Mouse (Mus musculus) embryonic facial prominence, embryonic 12.5 days (tissue): ENCODE measurements at regions not wholly inside any gene's neighbourhood (a gene's known extent, or its start where the extent isn't known, plus 50 kb on each side); places are given as distances from the start of the nearest gene placed in this dataset.
A peak's percentile ranks its signal among the peaks of the same experiment; 100 is the strongest.
"Not testable (repeated sequence)": the region's sequence is repeated elsewhere in the genome, so short reads cannot be mapped to it uniquely, and the experiment has no call there.

Experiments
- ATAC-seq: fragments of 200-750 bp; cut with Nextera tagmentation; 2 replicates; pipeline ENCODE4 v1.8.0; 2017; ENCODE audit not compliant: insufficient number of reproducible peaks, insufficient read depth, low FRiP score, low TSS enrichment
- H3K27ac ChIP-seq: fragments of 300-500 bp; sonication (generic); 2 replicates; pipeline ENCODE4 v1.5.1; 2016; ENCODE audit warnings: mild to moderate bottlenecking
- H3K27me3 ChIP-seq: fragments of 300-500 bp; sonication (generic); 2 replicates; pipeline ENCODE4 v1.6.1; 2016; ENCODE audit warnings: mild to moderate bottlenecking, moderate library complexity
- H3K36me3 ChIP-seq: fragments of 300-500 bp; sonication (generic); 2 replicates; pipeline ENCODE4 v1.6.1; 2016; ENCODE audit warnings: mild to moderate bottlenecking
- H3K4me1 ChIP-seq: fragments of 300-500 bp; sonication (generic); 2 replicates; pipeline ENCODE4 v1.6.1; 2016
- H3K4me2 ChIP-seq: fragments of 300-500 bp; sonication (generic); replicated peaks from 2 replicates; pipeline ENCODE4 v1.6.1; 2016; ENCODE audit warnings: mild to moderate bottlenecking, moderate library complexity
- H3K4me3 ChIP-seq: fragments of 300-500 bp; sonication (generic); 2 replicates; pipeline ENCODE4 v1.5.1; 2016; ENCODE audit warnings: mild to moderate bottlenecking
- H3K9ac ChIP-seq: fragments of 300-500 bp; sonication (generic); 2 replicates; pipeline ENCODE4 v1.6.1; 2016; ENCODE audit warnings: mild to moderate bottlenecking, moderate library complexity
- H3K9me3 ChIP-seq: fragments of 300-500 bp; sonication (generic); 2 replicates; pipeline ENCODE4 v1.6.1; 2016; ENCODE audit warnings: mild to moderate bottlenecking, moderate library complexity
- WGBS: fragments of 180-500 bp; shearing (Covaris S2); methylation state at CpG from one replicate; pipeline ENCODE4 v1.1.7; 2016; 5-methylcytosine and 5-hydroxymethylcytosine counted together

DNA sequence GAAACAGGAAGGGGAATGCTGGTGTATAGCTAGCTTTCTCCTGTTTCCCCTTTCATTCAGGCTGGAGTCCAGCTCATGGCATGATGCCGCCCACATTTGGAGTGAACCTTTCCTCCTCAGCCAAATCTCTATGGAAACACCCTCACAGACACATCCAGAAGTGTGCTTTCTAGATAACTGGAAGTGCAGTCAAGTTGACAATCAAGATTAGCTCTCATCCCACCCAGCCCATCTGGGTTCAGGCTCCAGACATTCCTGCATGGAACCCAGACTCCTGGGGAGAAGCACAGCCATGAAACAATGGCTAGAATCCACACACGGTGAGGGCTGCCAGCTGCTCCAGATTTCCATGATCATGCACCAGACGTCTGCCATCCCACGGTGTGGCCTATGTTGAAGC, 85.5 kb upstream of the Klf13 start:
- Histone ChIP-seq H3K9me3 (no peaks in the 10 kb centered on the region), H3K27me3 (no peaks in the 10 kb centered on the region), H3K4me3 (no peak overlapping the region), H3K4me2 (no peak overlapping the region), H3K27ac (no peak overlapping the region), H3K4me1 (no peaks in the 10 kb centered on the region), H3K9ac (no peak overlapping the region), H3K36me3 (no peaks in the 10 kb centered on the region)
- WGBS: 86% methylated on average over 4 of the region's 4 CpGs
- ATAC-seq: no peak

- no peaks in the 10 kb centered on the region for H3K27me3 ChIP-seq
- H3K9me3 ChIP-seq: no peaks in the 10 kb centered on the region
- no peaks in the 10 kb centered on the region for H3K36me3 ChIP-seq
- H3K4me1 ChIP-seq: no peaks in the 10 kb centered on the region
- 52% methylated on average over 7 of the region's 7 CpGs for WGBS
- H3K9ac ChIP-seq: no peak overlapping the region
- no peak overlapping the region for H3K27ac ChIP-seq
- no peak overlapping the region for H3K4me2 ChIP-seq
- no peak for ATAC-seq
- H3K4me3 ChIP-seq: no peak overlapping the region
Measured at GRCm38 (mm10) chr7:64022711-64023468, 84.2 kb upstream of the Klf13 start.

- H3K9me3 ChIP-seq: no peaks in the 10 kb centered on the region
- 65% methylated on average over 9 of the region's 9 CpGs for WGBS
- 0 out of 2 replicates have a peak, but pooled peaks have one; percentile 4 for ATAC-seq
Measured at GRCm38 (mm10) chr7:64021241-64022108, 82.8 kb upstream of the Klf13 start.

GRCm38 (mm10) chr7:64018107-64018506, 79.4 kb upstream of the Klf13 start:
- Histone ChIP-seq H3K9me3 (no peaks in the 10 kb centered on the region), H3K9ac (no peak overlapping the region), H3K27me3 (no peaks in the 10 kb centered on the region), H3K4me3 (no peak overlapping the region), H3K36me3 (no peaks in the 10 kb centered on the region), H3K4me1 (no peaks in the 10 kb centered on the region), H3K4me2 (no peak overlapping the region), H3K27ac (no peak overlapping the region)
- no peak for ATAC-seq
- 58% methylated on average over 3 of the region's 3 CpGs for WGBS

More at GRCm38 (mm10) chr7:64021241-64022108, 82.8 kb upstream of the Klf13 start:
- no peak overlapping the region for H3K27ac ChIP-seq
- H3K4me3 ChIP-seq: no peak overlapping the region
- H3K4me1 ChIP-seq: no peaks in the 10 kb centered on the region
- H3K36me3 ChIP-seq: no peaks in the 10 kb centered on the region
- no peak overlapping the region for H3K4me2 ChIP-seq
- no peaks in the 10 kb centered on the region for H3K27me3 ChIP-seq
- H3K9ac ChIP-seq: no peak overlapping the region

- Histone ChIP-seq H3K4me3 (no peak overlapping the region), H3K27ac (no peak overlapping the region), H3K9me3 (no peaks in the 10 kb centered on the region), H3K36me3 (no peaks in the 10 kb centered on the region), H3K4me2 (no peak overlapping the region), H3K27me3 (no peaks in the 10 kb centered on the region), H3K9ac (no peak overlapping the region), H3K4me1 (no peaks in the 10 kb centered on the region)
- ATAC-seq: no peak
- WGBS: 73% methylated on average over 3 of the region's 3 CpGs
Measured at GRCm38 (mm10) chr7:64016874-64017273, 78.2 kb upstream of the Klf13 start.

GRCm38 (mm10) chr7:64015136-64015535, 76.4 kb upstream of the Klf13 start:
- H3K9ac ChIP-seq, H3K9me3 ChIP-seq, H3K27me3 ChIP-seq, H3K36me3 ChIP-seq, ATAC-seq, H3K27ac ChIP-seq, H3K4me2 ChIP-seq, H3K4me3 ChIP-seq, H3K4me1 ChIP-seq: not testable (repeated sequence)
- WGBS: 85% methylated on average over 2 of the region's 2 CpGs

DNA sequence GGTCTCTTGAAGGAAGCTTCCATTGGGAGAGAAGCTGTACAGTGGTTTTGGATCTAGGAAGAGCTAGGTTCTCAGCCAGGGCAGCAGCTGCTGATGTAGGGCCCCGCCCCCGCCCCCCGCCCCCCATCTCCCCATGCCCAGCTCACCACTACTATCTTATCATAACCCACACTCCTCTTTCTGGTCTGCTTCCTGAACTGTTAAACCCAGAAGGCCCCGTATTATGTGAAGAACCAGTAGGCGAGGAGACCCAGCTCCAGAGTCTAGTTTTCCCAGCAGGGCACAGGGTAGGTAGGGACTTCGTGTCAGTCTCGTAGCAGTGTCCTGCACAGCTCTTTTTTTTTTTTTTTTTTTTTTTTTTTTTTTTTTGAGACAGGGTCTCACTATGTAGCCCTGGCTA, 75.5 kb upstream of the Klf13 start:
- H3K4me2 ChIP-seq: no peak overlapping the region
- no peaks in the 10 kb centered on the region for H3K9me3 ChIP-seq
- H3K27me3 ChIP-seq: no peaks in the 10 kb centered on the region
- WGBS: 81% methylated on average over 7 of the region's 7 CpGs
- no peak overlapping the region for H3K9ac ChIP-seq
- ATAC-seq: no peak
- H3K27ac ChIP-seq: no peak overlapping the region
- no peaks in the 10 kb centered on the region for H3K4me1 ChIP-seq
- no peak overlapping the region for H3K4me3 ChIP-seq
- H3K36me3 ChIP-seq: no peaks in the 10 kb centered on the region

GRCm38 (mm10) chr7:64013023-64013547, 74.4 kb upstream of the Klf13 start:
- Histone ChIP-seq H3K4me3 (no peak overlapping the region), H3K27ac (no peak overlapping the region), H3K4me2 (no peak overlapping the region), H3K9me3 (no peaks in the 10 kb centered on the region), H3K36me3 (no peaks in the 10 kb centered on the region), H3K9ac (no peak overlapping the region), H3K4me1 (no peaks in the 10 kb centered on the region), H3K27me3 (no peaks in the 10 kb centered on the region)
- no peak for ATAC-seq
- WGBS: 86% methylated on average over 5 of the region's 5 CpGs

- Histone ChIP-seq H3K27ac (no peak overlapping the region), H3K9me3 (no peaks in the 10 kb centered on the region), H3K4me2 (no peak overlapping the region), H3K36me3 (no peaks in the 10 kb centered on the region), H3K9ac (no peak overlapping the region), H3K27me3 (no peaks in the 10 kb centered on the region), H3K4me1 (no peaks in the 10 kb centered on the region), H3K4me3 (no peak overlapping the region)
- no peak for ATAC-seq
- 82% methylated on average over 8 of the region's 8 CpGs for WGBS
Measured at GRCm38 (mm10) chr7:64012268-64012601, 73.5 kb upstream of the Klf13 start.

DNA sequence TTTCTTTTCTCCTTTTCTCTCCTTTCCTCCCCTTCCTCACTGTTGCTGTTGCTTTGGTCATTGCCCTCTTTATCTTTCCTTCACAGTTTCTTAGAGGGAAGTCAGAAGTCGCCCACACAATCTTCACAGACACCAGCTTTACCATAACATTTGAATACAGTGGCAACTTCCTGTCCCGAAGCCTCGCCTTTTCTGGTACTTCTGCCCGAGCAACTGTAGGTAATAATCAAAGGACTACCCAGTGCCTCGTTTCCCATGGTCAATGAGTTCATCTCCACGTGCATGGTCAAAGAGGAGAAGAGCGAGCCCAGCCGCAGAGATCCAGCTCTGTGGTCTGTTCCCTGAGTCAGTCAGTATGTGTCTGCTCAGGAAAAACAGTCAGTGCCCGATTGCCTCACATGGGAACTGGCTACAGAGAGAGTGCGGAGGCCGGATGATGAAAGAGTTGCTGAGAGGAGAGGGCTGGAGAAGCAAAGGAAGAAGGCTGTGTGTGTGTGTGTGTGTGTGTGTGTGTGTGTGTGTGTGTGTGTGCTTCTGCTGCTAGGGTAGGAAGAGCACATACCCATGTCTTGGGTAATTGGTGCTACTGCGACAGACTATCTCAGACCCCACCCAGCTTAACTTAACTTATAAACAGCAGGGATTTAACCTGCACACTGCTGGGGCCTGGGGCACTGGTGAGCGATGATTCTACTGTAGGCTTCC, 73.0 kb upstream of the Klf13 start:
- Histone ChIP-seq H3K4me2 (no peak overlapping the region), H3K27ac (no peak overlapping the region), H3K9me3 (no peaks in the 10 kb centered on the region), H3K27me3 (no peaks in the 10 kb centered on the region), H3K36me3 (no peaks in the 10 kb centered on the region), H3K9ac (no peak overlapping the region), H3K4me3 (no peak overlapping the region), H3K4me1 (no peaks in the 10 kb centered on the region)
- WGBS: 69% methylated on average over 13 of the region's 13 CpGs
- ATAC-seq: no peak

DNA sequence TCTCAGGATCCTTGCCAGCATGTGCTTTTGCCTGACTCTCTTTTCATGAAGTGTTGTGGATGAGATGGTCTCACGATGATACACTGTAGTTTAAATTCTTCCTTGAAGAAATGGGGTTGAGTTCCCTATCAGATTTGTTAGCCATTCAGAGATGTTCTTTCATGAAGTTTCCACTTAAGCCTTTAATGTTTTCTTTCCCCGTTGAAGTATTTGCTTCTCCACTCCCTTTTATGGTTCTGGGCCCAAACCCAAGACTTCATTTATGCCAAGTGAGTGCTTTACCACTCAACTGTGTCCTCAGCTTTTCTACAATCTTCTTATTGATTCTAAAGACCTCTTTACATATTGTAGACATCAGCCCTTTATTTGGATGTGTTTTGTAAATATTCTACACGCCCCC, 71.9 kb upstream of the Klf13 start:
- ATAC-seq: no peak
- WGBS: 82% methylated on average over 3 of the region's 3 CpGs
- Histone ChIP-seq H3K4me3 (no peak overlapping the region), H3K27ac (no peak overlapping the region), H3K36me3 (no peaks in the 10 kb centered on the region), H3K4me2 (no peak overlapping the region), H3K4me1 (no peaks in the 10 kb centered on the region), H3K9me3 (no peaks in the 10 kb centered on the region), H3K27me3 (no peaks in the 10 kb centered on the region), H3K9ac (no peak overlapping the region)
